Mouse (Mus musculus): ENCODE data around the gene Dusp1.
A peak's percentile ranks its signal among the peaks of the same experiment; 100 is the strongest.

GRCm38 (mm10) chr17:26584558-26585136 is 22.7 kb upstream of the Dusp1 start:
- TF ChIP-seq CTCF (IDR thresholded peaks at IDR 0.05) (peak; percentile 29), EP300 (IDR thresholded peaks at IDR 0.05; ENCODE audit: insufficient read depth, low read depth, low read length) (peak; percentile 90), POLR2A (IDR thresholded peaks at IDR 0.05; ENCODE audit: insufficient read depth, low read depth, low read length) (peak; percentile 54)

Data from heart, adult 2 months (tissue).